Mouse (Mus musculus) ES-CJ7 (cell line): ENCODE measurements around the gene Pde7b.

ENCODE experiments used
- DNase-seq: peaks from one replicate; pipeline ENCODE4 v3.0.0; 2011; ENCODE audit warnings: low read depth, low spot score

The Pde7b gene

DNA sequence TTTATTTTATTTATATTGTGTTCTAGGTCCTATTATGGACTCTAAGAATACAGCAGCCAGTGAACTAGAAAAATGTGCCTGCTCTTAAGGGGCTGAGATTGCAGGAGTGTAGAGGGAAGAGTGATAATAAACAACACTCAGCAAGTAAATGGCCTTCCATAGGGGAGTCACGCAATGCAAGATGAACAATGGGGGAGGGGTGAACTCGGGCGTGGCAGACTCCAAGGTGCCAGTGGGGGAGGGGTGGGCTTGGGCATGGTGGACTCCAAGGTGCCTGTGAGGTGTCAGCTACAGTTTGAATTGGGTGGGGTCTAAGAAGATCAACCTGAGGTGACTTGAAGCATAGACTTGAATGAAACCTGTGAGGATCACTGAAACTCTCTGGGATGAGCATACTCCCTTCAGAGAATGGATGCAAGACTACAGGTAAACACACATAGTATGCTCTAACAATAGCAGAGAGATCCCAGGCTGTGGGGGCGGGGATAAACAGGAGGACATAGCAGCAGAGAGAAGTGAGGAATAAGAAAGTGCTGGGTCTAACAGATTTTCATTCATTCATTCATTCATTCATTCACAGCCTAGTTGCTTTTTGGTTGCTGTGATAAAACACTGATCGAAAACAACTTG lies 230.9 kb downstream of the Pde7b start:
- DNase-seq: peak; percentile 26

- no peak for DNase-seq
Measured at GRCm38 (mm10) chr10:20492216-20492964, 232.5 kb downstream of the Pde7b start.

DNA sequence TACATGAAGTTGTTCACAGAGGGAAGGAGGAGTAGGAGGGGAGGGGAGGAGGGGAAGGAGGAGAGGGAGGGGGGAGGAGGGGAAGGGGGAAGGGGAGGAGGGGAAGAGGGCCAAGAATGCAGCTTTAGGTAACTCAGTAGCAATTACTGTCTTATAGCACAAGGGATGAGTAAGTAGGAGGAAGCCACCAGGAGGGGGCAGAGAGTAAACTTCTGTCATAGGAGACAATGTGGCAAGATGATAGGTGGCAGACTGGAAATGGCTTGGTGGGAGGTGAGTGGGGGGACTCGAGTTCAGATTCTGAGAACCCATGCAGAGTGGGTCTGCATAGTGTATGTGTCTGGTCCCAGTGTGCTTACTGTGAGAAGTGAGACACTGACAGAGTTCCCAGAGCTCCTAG lies 234.1 kb downstream of the Pde7b start:
- peak; percentile 25 for DNase-seq

- no peak for DNase-seq
Measured at GRCm38 (mm10) chr10:20490281-20490680, 234.6 kb downstream of the Pde7b start.

DNA sequence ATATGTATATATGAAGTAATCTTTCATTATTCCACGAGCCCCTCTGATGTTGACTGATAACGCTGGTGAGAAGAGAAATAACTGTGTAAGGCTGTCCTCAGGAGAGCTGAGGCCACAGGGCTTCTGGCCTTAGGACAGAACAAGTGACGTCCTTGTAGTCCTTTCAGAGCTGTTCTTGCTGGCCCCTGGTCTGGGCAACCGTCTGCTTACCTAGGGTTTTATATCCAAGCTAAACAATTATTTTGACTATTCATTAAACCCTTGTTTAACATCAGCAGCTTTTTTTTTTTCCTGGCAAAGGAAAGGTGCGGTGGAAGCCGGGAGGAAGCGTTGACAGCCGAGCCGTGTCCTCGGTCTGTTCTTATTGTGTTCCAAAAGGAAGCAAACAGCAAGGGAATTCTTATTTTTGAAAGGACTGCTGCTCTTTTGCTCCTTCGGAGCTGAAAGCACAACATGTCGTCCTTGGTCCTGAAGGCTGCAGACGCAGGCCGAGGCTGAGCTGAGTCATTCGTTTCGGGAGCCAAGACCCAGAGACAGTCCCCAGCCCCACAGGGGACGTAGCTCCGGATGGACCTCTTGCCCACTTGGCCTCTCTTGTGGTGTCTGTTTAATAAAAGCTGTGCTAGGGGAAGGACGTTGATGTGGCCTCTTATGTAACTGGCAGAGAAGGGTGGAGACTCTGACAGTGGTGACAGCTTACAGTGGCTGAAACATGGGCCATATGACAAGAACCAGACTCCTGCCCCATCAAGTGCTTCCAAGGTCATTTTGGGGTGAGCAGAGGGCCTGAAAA lies 238.2 kb downstream of the Pde7b start:
- DNase-seq: no peak

GRCm38 (mm10) chr10:20485816-20486215 lies 239.1 kb downstream of the Pde7b start:
- no peak for DNase-seq

DNA sequence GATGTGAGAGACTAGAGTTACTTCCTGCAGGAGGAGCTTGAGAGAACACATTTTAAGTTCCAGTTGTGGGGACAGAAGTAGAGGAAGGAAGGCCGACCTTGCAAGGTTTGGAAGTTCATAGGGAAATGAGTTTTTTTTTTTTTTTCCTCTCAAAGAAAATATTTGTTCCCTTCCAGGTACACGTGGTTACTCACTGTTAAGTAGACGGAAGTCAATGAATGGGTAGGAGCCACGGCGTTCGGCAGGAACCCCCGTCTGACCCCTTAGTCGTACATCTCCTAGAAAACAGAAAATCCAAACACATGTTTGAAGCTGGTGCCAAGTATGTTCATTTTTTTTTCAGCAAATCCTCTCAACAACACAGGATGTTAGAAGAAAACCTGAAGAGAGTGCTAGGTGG lies 245.4 kb downstream of the Pde7b start:
- DNase-seq: no peak

- DNase-seq: no peak
Measured at GRCm38 (mm10) chr10:20478456-20478855, 246.4 kb downstream of the Pde7b start.

- no peak for DNase-seq
Measured at GRCm38 (mm10) chr10:20474831-20475230, 250.0 kb downstream of the Pde7b start.

- no peak for DNase-seq
Measured at GRCm38 (mm10) chr10:20474036-20474435, 250.8 kb downstream of the Pde7b start.

- DNase-seq: no peak
Measured at GRCm38 (mm10) chr10:20473505-20473904, 251.4 kb downstream of the Pde7b start.

DNA sequence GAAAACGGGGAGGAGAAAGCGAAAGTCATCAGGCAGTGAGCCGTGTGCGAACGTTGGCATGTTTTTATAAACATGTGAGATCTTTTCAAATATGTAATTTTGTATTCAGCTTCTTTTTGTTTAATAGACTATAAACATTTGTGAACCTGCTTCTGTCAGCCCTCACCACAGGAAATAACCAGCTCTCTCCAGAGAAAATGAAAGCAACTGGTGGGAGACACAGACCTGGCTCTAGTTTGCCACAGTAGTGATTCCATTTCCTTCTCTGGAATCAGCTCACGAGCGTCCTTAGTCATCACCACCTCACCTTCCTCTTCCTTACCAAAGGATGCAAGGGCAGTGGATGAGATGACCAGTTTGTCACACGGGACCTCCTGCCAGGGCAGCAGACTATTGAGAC lies 252.9 kb downstream of the Pde7b start:
- no peak for DNase-seq

DNA sequence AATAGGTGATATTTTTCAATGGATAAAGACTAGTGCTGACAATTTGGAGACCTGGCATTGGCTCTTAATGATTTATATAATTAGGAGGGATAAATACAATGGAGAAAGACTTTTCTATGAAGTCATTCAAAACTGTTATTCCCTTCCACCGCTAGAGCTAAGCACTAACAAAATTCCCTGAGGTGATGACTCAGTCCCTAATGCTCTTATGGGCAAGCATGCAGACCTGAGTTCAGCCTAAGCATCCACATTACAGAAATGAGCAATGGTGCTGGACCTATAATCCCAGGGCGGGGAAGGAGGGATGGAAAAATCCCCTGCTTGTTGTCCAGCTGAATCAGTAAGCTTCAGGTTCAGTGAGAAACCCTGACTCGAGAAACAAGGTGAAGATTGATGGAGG lies 260.2 kb downstream of the Pde7b start:
- no peak for DNase-seq

DNA sequence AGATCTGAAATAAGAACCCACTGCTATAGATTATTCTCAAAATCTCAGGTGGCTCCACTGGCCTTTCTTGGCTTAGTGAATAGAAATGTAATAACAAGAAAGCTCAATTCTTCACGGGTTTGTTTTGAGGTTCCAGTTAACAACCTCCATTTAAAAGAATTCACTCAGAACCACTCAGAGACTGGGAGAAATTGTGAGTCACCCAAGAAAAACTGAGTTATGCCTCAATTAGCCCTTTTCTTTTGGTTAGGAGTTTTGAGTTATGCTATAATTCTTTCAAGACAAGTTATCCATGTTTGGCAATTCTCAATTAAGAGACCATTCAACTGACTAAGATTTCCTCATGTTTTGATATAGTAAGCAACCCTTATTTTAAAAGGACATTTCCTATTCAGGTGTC lies 260.9 kb downstream of the Pde7b start:
- DNase-seq: no peak

DNA sequence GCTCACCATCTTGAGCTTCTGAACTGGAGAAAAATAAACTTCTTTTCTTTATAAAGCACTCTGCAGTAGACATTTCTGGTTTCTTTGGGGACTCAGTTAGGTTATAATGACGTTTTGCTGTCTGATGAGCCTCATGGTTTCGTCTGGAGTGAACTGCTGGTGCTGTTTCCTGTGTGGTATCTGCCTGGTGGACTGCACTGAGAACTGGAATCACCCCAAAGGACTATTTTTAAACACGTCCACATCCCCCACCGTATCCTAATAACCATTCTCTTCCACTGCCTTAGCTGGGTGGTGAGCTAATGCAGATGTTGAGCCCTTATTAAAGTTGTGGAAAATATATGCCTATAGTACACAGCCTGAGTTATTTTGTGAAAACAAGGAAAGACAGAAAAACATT lies 262.3 kb downstream of the Pde7b start:
- no peak for DNase-seq

DNA sequence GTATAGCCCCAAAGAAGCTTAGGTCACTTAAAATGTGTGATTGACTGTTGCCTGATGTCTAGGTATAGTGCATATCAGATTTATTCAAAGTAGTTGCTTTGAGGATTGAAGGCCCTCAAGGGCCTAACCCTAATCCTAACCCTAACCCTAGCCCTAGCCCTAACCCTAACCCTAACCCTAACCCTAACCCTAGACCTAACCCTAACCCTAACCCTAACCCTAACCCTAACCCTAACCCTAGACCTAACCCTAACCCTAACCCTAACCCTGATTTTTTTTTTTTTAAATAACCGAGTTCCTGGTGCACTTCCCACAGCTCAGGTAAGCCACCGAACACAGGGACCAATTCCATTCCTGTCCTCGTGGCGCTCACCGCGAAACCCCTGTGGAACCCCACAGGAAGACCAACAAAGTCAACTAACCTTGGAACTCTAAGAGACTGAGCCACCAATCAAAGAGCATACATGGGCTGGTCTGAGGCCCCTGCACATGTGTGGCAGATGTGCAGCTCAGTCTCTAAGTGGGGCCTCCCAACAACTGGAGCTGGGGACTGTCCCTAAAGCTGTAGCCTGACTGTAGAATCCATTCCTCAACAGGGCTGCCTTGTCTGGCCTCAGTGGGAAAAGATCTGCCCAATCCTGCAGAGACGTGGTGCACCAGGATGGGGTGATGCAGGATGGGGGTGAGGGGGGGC lies 265.1 kb downstream of the Pde7b start:
- DNase-seq: no peak

- DNase-seq: no peak
Measured at GRCm38 (mm10) chr10:20459160-20459559, 265.7 kb downstream of the Pde7b start.

DNA sequence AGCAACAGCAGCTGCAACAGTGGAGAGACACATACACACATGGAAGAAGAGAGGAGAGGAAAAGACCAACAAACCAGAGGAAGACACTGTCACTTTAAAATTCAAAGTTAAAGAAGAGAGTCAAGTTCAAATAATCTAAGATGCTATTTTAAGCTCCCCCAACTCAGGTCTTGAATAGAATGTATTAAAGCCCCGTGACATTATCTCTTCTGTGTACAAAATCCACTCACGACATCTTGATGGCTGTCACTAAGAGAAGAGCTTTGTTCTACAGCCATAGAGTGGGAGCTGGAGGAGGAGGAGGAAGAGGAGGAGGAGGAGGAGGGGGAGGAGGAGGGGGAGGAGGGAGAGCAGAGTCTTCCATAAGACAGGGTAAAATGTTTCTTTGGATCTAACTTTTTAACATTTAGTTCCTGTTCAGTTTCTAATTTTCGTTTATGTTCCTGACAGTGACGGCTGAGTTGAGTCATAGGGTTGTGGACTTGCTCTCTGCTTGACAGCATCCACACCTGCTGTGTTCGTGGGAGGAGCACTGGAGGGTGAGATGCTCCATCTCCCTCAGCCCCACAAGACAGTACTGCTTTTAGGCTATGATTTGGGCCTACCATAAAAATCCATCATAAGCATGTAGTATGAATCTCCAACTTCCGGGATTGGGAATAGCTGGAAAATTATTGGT lies 270.4 kb downstream of the Pde7b start:
- no peak for DNase-seq

GRCm38 (mm10) chr10:20437428-20437827 lies 287.4 kb downstream of the Pde7b start:
- no peak for DNase-seq

GRCm38 (mm10) chr10:20437021-20437420 lies 287.9 kb downstream of the Pde7b start:
- DNase-seq: no peak

GRCm38 (mm10) chr10:20435913-20436312 lies 289.0 kb downstream of the Pde7b start:
- no peak for DNase-seq
